Mouse (Mus musculus) neural tube, embryonic 11.5 days (tissue): Measurements from ENCODE around the gene Krtcap2. TPM values are rescaled to one million over a fixed set of nuclear protein-coding genes. Genes with fewer than 3 reads are reported as not detected.

Experiments
- ATAC-seq: fragments of 200-750 bp; cut with Nextera tagmentation; 2 replicates; pipeline ENCODE4 v1.8.0; 2017; ENCODE audit warnings: moderate number of reproducible peaks, mild to moderate bottlenecking, moderate TSS enrichment, moderate library complexity; ENCODE audit not compliant: insufficient read depth, low FRiP score, low TSS enrichment
- DNase-seq: peaks from one replicate; pipeline ENCODE4 v3.0.0-alpha.2; 2015; ENCODE audit warnings: low spot score
- H3K27ac ChIP-seq: fragments of 300-500 bp; sonication (generic); 2 replicates; pipeline ENCODE4 v1.5.1; 2014; ENCODE audit warnings: low read depth, mild to moderate bottlenecking, low read length
- H3K27me3 ChIP-seq: fragments of 300-500 bp; sonication (generic); 2 replicates; pipeline ENCODE4 v1.6.1; 2014; ENCODE audit warnings: mild to moderate bottlenecking, low read length, mixed read lengths; ENCODE audit not compliant: control insufficient read depth, insufficient read depth
- H3K36me3 ChIP-seq: fragments of 300-500 bp; sonication (generic); 2 replicates; pipeline ENCODE4 v1.6.1; 2014; ENCODE audit warnings: mild to moderate bottlenecking, low read length, moderate library complexity, mixed read lengths; ENCODE audit not compliant: control insufficient read depth, insufficient read depth
- H3K4me1 ChIP-seq: fragments of 300-500 bp; sonication (generic); 2 replicates; pipeline ENCODE4 v1.6.1; 2014; ENCODE audit warnings: low read length, mixed read lengths; ENCODE audit not compliant: control insufficient read depth, insufficient read depth
- H3K4me2 ChIP-seq: fragments of 300-500 bp; sonication (generic); 2 replicates; pipeline ENCODE4 v1.6.1; 2014; ENCODE audit warnings: low read depth, mild to moderate bottlenecking, moderate library complexity
- H3K4me3 ChIP-seq: fragments of 300-500 bp; sonication (generic); 2 replicates; pipeline ENCODE4 v1.5.1; 2014; ENCODE audit warnings: low read depth, low read length
- H3K9ac ChIP-seq: fragments of 300-500 bp; sonication (generic); 2 replicates; pipeline ENCODE4 v1.6.1; 2014; ENCODE audit warnings: mild to moderate bottlenecking, low read length
- H3K9me3 ChIP-seq: fragments of 300-500 bp; sonication (generic); 2 replicates; pipeline ENCODE4 v1.6.1; 2016; ENCODE audit warnings: low read length; ENCODE audit not compliant: control insufficient read depth
- WGBS: fragments of 180-500 bp; shearing (Covaris S2); extraction: QIAGEN DNeasy Blood & Tissue Kit; methylation state at CpG from one replicate; pipeline ENCODE4 v1.1.7; 2014; 5-methylcytosine and 5-hydroxymethylcytosine counted together
- polyA plus RNA-seq: library from polyadenylated mRNA; unstranded; fragments of >200 nt; fragmentation: Nextera tagmentation; extraction: Ambion mirVana; gene quantifications from 2 replicates; pipeline ENCODE4 v1.2.1, GENCODE M21; 2014

Krtcap2 gene
- polyA plus RNA-seq, 1 experiment from 2014 or later, result 237 TPM

DNA sequence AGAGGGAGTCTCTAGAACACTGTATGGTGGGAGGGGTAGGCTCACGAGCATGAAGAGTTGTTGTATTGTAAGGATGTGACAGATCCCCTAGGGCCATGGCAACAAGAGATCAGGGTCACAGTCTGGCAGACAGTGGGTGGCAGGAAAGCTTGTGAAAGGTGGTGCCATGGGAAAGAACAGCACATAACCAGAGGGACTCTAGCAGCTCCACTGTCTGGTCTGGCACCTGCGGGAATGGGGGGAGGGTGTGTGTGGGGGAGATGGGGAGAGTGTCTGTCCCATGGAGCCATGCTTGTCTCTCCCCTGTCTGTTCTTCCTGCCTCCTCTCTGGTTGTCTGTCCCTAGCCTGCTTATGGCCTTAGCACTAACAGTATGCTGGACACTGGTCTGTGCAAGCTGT is 39.8 kb downstream of the Krtcap2 start:
- ATAC-seq, result no peak
- 52% methylated on average over 2 of the region's 2 CpGs for whole genome bisulfite sequencing
- Histone ChIP-seq H3K4me2 (no peak overlapping the region), H3K4me3 (no peak overlapping the region), H3K27me3 (peaks cover 3% of the 10 kb centered on the region), H3K9me3 (no peaks in the 10 kb centered on the region), H3K4me1 (peaks cover under 1% of the 10 kb centered on the region), H3K36me3 (no peaks in the 10 kb centered on the region), H3K9ac (no peak overlapping the region), H3K27ac (no peak overlapping the region)
- no peak for DNase-seq

DNA sequence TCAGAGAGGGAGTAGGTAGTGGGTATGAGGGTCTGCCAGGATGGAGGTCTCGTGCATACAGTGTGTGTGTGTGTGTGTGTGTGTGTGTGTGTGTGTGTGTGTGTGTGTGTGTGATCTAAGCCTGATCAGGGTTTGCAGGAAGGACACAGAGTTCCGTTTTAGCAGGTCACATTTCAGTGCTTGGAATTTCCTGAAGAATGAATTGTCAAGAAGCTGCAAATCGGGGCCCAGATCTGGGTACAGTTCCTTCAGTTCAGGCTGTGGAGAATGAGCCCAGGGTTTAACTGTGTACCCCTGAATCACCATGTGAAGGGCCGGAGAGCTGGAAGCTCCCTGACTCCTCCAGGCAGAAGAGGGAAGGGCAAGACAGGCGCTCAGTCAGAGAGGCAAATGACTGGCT is 41.5 kb downstream of the Krtcap2 start:
- Histone ChIP-seq H3K27me3 (no peaks in the 10 kb centered on the region), H3K27ac (no peak overlapping the region), H3K9me3 (no peaks in the 10 kb centered on the region), H3K4me1 (no peaks in the 10 kb centered on the region; the same call in 1 of the 2 replicates), H3K4me3 (no peak overlapping the region), H3K36me3 (no peaks in the 10 kb centered on the region), H3K9ac (no peak overlapping the region), H3K4me2 (no peak overlapping the region)
- DNase-seq (no peak), ATAC-seq (no peak)
- WGBS, result 61% methylated on average over 5 of the region's 5 CpGs

DNA sequence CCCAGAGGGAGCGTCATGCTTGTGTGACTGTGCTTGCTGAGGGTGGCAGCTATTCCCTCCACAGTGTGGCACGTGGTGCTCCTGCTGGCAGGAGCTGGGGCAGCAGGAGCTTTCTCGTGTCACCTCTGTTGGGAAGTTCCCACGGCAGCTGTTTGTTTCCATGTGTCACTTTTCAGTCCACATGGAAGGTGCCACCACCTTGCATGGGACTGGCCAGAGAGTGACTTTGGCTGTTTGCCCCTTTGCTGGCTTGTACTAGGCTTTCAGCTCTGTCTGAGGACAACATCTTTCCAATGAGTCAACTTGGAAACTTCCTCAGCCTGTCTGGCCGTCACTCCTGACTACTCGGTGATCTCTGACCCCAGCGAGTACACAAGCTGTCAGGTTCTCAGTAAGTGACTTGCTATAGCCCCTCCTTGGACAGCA is 42.8 kb downstream of the Krtcap2 start:
- H3K4me2 ChIP-seq, result no peak overlapping the region
- H3K4me1 ChIP-seq, result no peaks in the 10 kb centered on the region; the same call in 1 of the 2 replicates
- no peak overlapping the region for H3K4me3 ChIP-seq
- ATAC-seq, result no peak
- no peak overlapping the region for H3K27ac ChIP-seq
- H3K27me3 ChIP-seq, result no peaks in the 10 kb centered on the region
- no peak for DNase-seq
- H3K36me3 ChIP-seq, result no peaks in the 10 kb centered on the region
- WGBS, result 52% methylated on average over 7 of the region's 7 CpGs
- H3K9ac ChIP-seq, result no peak overlapping the region
- no peaks in the 10 kb centered on the region for H3K9me3 ChIP-seq

DNA sequence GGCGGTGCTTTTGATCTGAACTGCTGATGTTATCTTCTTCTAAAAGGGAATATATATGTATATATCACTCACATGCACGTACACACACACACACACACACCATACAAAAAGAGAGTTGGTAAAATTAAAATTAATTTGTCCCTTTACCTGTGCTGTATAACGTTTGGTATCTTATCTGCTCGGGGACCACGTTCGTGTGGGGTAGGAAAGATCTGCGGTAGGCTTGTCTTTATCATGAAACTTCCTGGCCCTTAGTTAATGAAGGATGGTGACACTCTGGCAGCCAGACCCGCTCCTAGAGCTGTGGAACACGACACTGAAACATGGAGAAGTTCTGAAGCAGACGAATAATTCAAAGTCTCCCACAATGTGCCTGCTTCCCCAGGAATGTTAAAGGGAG is 46.1 kb downstream of the Krtcap2 start:
- ATAC-seq, result no peak
- 84% methylated on average over 10 of the region's 10 CpGs for WGBS
- no peak overlapping the region for H3K27ac ChIP-seq

DNA sequence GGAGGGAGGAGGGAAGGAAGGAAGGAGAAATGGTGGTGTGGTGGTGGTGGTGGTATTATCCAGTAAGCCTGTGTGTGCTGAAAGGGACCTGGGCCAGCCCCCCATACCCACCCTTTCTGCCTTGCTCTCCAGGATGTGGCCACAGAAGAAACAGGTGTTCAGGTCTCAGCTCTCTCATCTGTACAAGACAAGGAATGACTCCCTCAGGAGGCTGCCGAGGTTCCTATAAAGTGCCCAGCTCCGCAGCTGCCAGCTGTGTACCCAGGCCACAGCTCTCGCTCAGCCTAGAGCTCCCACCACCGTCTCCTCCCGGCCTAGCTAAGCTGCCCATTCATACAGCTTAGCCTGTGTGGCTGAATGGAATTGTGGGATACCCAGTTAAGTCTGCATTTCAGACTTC is 46.5 kb downstream of the Krtcap2 start:
- H3K4me2 ChIP-seq, result no peak overlapping the region
- H3K36me3 ChIP-seq, result no peaks in the 10 kb centered on the region
- H3K27ac ChIP-seq, result no peak overlapping the region
- DNase-seq, result no peak
- H3K4me1 ChIP-seq, result no peaks in the 10 kb centered on the region
- ATAC-seq, result no peak
- no peak overlapping the region for H3K4me3 ChIP-seq
- H3K9me3 ChIP-seq, result no peaks in the 10 kb centered on the region
- no peak overlapping the region for H3K9ac ChIP-seq
- H3K27me3 ChIP-seq, result no peaks in the 10 kb centered on the region
- WGBS, result 79% methylated on average over 5 of the region's 5 CpGs

More for the DNA sequence above, 46.1 kb downstream of the Krtcap2 start:
- Histone ChIP-seq H3K4me2 (no peak overlapping the region), H3K4me1 (no peaks in the 10 kb centered on the region), H3K9me3 (no peaks in the 10 kb centered on the region), H3K4me3 (no peak overlapping the region), H3K9ac (no peak overlapping the region), H3K27me3 (no peaks in the 10 kb centered on the region), H3K36me3 (no peaks in the 10 kb centered on the region)
- DNase-seq, result no peak

DNA sequence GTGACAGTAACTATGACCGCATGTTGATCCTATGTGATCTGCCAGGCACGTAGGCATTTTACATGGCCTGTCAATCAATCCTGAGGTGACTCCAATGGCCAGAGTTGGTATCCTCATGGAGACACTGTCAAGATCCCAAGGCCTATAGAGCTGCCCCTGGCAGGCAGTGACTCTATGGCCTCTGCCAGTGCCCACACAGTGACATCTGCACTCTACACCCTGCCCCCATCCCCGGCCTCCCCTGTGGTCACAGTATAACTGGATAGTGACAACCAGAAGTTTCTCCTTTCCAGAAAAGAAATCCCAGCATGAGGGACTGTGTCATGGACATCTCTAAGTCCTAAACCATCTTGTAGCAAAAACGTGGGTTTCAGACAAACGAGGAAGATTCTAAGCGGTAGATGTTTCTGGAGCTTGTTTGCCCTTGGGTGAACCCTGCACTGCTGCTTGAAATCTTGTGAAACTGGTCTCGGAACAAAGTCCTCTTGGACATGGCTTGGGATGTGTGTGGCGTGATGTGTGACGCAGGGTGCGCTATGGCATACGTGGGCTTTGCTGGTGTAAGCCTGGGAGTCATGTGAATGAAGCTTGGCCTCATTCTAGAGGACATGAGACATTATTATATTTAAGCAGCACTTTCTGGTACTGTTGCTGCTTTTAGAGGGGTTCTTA is 47.6 kb downstream of the Krtcap2 start:
- no peak overlapping the region for H3K27ac ChIP-seq
- DNase-seq (no peak), ATAC-seq (no peak)
- H3K4me3 ChIP-seq, result no peak overlapping the region
- no peaks in the 10 kb centered on the region for H3K4me1 ChIP-seq
- no peak overlapping the region for H3K4me2 ChIP-seq
- no peak overlapping the region for H3K9ac ChIP-seq
- no peaks in the 10 kb centered on the region for H3K27me3 ChIP-seq
- H3K9me3 ChIP-seq, result no peaks in the 10 kb centered on the region
- no peaks in the 10 kb centered on the region for H3K36me3 ChIP-seq
- 88% methylated on average over 11 of the region's 11 CpGs for WGBS

DNA sequence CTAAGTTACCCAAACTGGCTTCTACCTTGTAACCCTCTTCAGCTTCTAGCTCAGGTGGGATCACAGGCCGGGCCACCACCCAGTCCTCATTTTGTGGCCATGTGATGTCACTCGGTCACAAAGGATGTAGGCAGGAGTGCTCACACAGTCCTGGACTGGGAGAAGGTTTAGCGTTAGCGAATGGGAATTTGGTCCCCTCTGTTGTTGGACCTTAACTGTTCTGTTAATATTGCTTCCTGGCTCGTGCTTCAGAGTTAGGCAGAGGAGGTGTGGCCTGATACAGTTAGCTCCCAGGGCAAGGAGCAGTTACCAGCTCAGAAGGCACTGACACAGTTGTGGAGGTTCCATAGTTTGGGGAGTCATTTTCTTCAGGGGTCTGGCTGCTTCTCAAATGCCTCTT is 48.4 kb downstream of the Krtcap2 start:
- no peaks in the 10 kb centered on the region for H3K4me1 ChIP-seq
- no peaks in the 10 kb centered on the region for H3K27me3 ChIP-seq
- WGBS, result 77% methylated on average over 5 of the region's 5 CpGs
- H3K4me3 ChIP-seq, result no peak overlapping the region
- no peak overlapping the region for H3K9ac ChIP-seq
- ATAC-seq, result no peak
- no peak for DNase-seq
- H3K9me3 ChIP-seq, result no peaks in the 10 kb centered on the region
- H3K4me2 ChIP-seq, result no peak overlapping the region
- H3K27ac ChIP-seq, result no peak overlapping the region
- no peaks in the 10 kb centered on the region for H3K36me3 ChIP-seq

DNA sequence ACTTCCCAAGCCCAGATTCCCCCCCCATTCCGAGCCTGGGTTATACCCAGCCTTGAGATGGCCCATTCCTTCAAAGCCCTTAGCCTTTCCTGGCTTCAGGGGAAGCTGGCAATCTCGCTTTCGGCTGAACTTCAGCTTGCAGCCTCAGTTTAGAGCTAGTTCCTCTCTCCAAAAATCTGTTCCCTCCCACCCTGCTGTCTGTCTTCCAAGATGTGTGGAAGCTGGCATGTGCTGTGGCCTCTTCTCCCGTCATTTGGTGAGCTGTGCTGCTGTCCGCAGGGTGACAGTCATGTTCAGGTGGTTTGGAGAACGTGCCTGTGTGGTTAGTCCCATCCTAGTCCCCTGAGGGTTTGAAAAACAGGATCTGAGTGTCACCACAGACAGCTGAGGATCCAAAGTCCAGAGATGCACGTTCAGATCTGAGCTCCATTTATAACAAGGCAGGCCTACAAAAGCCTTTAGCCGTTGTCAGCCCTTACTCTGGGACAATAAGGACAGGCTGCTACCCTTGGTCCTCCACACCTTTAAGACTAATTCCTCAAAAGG is 50.0 kb downstream of the Krtcap2 start:
- no peaks in the 10 kb centered on the region for H3K9me3 ChIP-seq
- no peak overlapping the region for H3K9ac ChIP-seq
- WGBS, result 85% methylated on average over 8 of the region's 8 CpGs
- no peaks in the 10 kb centered on the region for H3K27me3 ChIP-seq
- H3K4me3 ChIP-seq, result no peak overlapping the region
- no peak overlapping the region for H3K27ac ChIP-seq
- ATAC-seq (no peak), DNase-seq (no peak)
- H3K4me2 ChIP-seq, result no peak overlapping the region
- H3K36me3 ChIP-seq, result no peaks in the 10 kb centered on the region
- no peaks in the 10 kb centered on the region for H3K4me1 ChIP-seq

DNA sequence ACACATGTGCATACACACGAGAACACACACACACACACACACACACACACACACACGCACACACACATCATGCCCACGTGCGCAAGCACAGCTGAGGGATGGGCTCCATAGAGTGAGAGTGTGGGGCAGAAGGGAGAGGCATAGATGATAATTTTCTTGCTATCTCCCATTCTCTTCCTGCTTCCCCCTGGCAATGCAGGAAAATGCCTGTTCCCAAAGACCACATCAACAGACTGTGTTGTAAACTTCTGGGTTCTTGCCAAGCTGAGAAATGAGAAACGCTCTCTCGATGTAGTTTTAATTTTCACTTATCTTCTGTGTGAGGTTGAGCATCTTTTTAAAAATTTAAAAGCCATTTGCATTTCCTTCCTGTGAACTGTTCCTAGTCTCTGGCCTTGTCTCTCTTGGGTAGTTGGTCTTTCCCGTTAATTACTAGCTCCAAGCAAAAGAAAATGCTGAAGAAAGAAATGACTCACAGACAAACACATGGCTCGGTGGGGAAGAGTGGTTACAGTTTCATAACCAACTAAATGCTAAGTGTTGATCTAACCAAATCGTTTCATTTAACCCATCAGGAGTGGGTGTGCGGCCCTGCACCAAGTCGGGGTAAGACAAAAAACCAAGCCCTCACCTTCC is 51.1 kb downstream of the Krtcap2 start:
- 91% methylated on average over 11 of the region's 11 CpGs for WGBS
- no peak for ATAC-seq
- Histone ChIP-seq H3K36me3 (no peaks in the 10 kb centered on the region), H3K4me1 (no peaks in the 10 kb centered on the region), H3K9ac (no peak overlapping the region), H3K27me3 (no peaks in the 10 kb centered on the region), H3K27ac (no peak overlapping the region), H3K4me3 (no peak overlapping the region), H3K4me2 (no peak overlapping the region), H3K9me3 (no peaks in the 10 kb centered on the region)
- no peak for DNase-seq
